Mouse (Mus musculus): ENCODE measurements around the gene Miga1.

GRCm38 (mm10) chr3:152238836-152239235 is 101.4 kb downstream of the Miga1 start:
- no peak for TF ChIP-seq EP300 (optimal IDR thresholded peaks at IDR 0.05)
- peak; percentile 40 for TF ChIP-seq CTCF (IDR thresholded peaks at IDR 0.05; ENCODE audit: low read depth)

Measured in stomach, postnatal 0 days (tissue).